Mouse (Mus musculus) megakaryocyte, embryonic 14.5 days (primary cell): ENCODE measurements around the gene 1700001J03Rik. TPM values are rescaled to one million over a fixed set of nuclear protein-coding genes. Genes with fewer than 3 reads are reported as not detected.
"Not testable (repeated sequence)": the region's sequence is repeated elsewhere in the genome, so short reads cannot be mapped to it uniquely, and the experiment has no call there.

Source experiments
- H3K27me3 ChIP-seq: replicated peaks from 2 replicates; pipeline ENCODE3; 2012; ENCODE audit warnings: inconsistent platforms
- H3K36me3 ChIP-seq: replicated peaks from 2 replicates; pipeline ENCODE3; 2012; ENCODE audit warnings: low read length, inconsistent platforms, mixed read lengths
- H3K4me1 ChIP-seq: 2 replicates; pipeline ENCODE4 v1.6.1; 2012; ENCODE audit warnings: inconsistent platforms
- H3K4me3 ChIP-seq: replicated peaks from 2 replicates; pipeline ENCODE3; 2012; ENCODE audit warnings: moderate library complexity, mild to moderate bottlenecking, inconsistent platforms
- H3K9me3 ChIP-seq: 2 replicates; pipeline ENCODE4 v1.6.1; 2012; ENCODE audit warnings: inconsistent platforms
- FLI1 ChIP-seq: IDR thresholded peaks from 2 replicates; pipeline ENCODE4 v1.6.1; 2012; ENCODE audit warnings: low read length, inconsistent platforms, mixed read lengths
- GATA1 ChIP-seq: IDR thresholded peaks from 3 replicates; pipeline ENCODE4 v1.6.1; 2012; ENCODE audit warnings: mixed read lengths, low read length, inconsistent platforms, borderline replicate concordance
- polyA plus RNA-seq: library from polyadenylated mRNA; stranded (reverse); fragments of >175 nt; gene quantifications from 2 replicates; pipeline ENCODE4 v1.2.3, GENCODE M21; 2012; ENCODE audit warnings: low replicate concordance; ENCODE audit not compliant: insufficient read depth

Gene 1700001J03Rik
- polyA plus RNA-seq, 1 experiment: not detected

DNA sequence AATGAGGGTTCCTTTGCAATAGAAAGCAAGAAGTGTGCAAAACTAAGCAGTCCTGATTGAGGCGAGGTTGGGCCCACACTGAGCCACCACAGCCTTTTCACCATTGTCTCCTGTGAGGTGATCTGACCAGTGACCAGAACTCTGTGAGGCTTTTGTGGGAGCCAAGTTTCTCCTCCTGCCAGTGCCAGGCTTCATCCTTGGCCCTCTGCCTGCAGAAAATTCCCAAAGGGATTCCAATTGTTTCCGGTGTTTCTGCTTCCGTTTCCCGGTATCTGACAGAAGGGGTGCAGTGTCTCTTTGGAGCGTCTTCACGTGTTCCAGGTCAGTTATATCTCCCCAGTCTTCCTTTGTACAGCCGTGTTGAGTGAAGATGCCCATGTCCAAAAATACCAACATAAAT is 3.6 kb upstream of the 1700001J03Rik start:
- H3K36me3 ChIP-seq: no peaks in the 10 kb centered on the region
- no peak overlapping the region for H3K4me3 ChIP-seq
- TF ChIP-seq FLI1: no peak
- TF ChIP-seq GATA1: no peak
- no peaks in the 10 kb centered on the region for H3K4me1 ChIP-seq
- H3K27me3 ChIP-seq: peaks cover under 1% of the 10 kb centered on the region
- no peaks in the 10 kb centered on the region for H3K9me3 ChIP-seq

DNA sequence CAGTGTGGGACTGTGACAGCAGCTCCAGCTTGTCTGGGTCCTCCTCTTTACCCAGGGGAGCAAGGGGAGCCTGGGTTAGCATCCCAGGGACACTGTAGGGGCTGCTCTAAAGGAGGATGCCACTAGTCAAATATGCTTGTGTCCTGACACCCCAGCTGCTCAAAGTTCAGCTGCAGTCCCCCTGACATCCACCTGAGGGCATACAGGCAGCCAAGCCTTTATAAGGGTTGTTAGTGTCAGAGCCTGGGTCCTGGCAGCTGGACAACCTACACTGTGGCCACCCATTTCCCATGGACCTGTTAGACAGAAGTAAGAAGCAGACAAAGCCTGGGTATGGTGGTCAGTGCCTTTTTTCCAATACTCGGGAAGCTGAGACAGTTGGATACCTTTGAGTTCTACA is 3.0 kb upstream of the 1700001J03Rik start:
- no peaks in the 10 kb centered on the region for H3K36me3 ChIP-seq
- H3K9me3 ChIP-seq: no peaks in the 10 kb centered on the region
- H3K4me3 ChIP-seq: no peak overlapping the region
- no peak for TF ChIP-seq GATA1
- no peak for TF ChIP-seq FLI1
- H3K4me1 ChIP-seq: no peaks in the 10 kb centered on the region
- H3K27me3 ChIP-seq: peaks cover 2% of the 10 kb centered on the region

DNA sequence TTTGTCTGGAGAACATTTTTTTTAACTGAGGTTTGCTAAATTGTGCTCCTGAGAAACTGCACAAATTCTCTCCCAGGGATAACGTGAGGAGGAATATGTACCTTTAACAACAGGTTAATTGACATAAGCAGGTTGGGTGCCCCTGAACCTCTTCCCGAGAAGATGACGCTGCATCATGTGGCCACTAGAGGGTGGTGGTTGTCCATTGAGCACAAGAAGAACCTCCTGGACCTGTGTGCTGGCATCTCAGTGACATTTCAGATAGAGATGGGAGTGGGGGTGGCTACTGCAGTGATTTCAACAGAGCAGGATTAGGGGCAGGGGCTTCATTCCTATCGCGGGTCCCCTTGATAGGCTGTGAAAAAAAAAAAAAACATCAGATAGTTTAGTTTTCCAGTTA is 2.3 kb upstream of the 1700001J03Rik start:
- not testable (repeated sequence) for H3K4me3 ChIP-seq, H3K27me3 ChIP-seq

DNA sequence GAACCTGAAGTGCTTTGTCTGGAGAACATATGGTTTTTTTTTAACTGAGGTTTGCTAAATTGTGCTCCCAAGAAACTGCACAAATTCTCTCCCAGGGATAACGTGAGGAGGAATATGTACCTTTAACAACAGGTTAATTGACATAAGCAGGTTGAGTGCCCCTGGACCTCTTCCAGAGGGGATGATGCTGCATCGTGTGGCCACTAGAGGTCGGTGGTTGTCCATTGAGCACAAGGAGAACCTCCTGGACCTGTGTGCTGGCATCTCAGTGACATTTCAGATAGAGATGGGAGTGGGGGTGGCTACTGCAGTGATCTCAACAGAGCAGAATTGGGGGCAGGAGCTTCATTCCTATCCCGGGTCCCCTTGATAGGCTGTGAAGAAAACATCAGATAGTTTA is 12.4 kb downstream of the 1700001J03Rik start:
- H3K9me3 ChIP-seq, H3K36me3 ChIP-seq, H3K4me3 ChIP-seq, H3K27me3 ChIP-seq, H3K4me1 ChIP-seq: not testable (repeated sequence)

More for the DNA sequence above, 2.3 kb upstream of the 1700001J03Rik start:
- not testable (repeated sequence) for H3K9me3 ChIP-seq, H3K4me1 ChIP-seq, H3K36me3 ChIP-seq

DNA sequence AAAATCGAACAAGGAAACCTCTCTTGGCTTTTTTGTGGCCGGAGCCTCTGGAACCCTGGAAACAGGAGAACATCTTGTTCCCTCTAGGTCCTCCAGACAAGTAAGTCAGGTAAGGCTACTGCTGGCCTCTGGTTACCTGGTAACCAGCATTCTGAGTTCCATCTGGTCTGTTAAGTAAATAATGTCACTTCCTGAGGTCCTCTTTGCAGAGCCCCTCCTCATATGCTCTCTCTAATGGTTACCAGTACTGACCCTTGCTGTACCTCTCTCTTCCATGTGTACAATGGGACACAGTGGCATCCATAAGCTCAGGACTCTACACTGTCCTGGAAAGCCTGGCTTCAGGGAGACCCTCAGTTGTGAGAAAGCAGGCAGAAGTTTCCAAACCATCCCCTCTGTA is 14.5 kb downstream of the 1700001J03Rik start, which contains the start of gene Gm6309:
Gene Gm6309, minus strand, starts transcription at position 101 of the 400 bp plus-strand sequence.
- not testable (repeated sequence) for H3K4me3 ChIP-seq, H3K9me3 ChIP-seq, H3K27me3 ChIP-seq, H3K36me3 ChIP-seq, H3K4me1 ChIP-seq

DNA sequence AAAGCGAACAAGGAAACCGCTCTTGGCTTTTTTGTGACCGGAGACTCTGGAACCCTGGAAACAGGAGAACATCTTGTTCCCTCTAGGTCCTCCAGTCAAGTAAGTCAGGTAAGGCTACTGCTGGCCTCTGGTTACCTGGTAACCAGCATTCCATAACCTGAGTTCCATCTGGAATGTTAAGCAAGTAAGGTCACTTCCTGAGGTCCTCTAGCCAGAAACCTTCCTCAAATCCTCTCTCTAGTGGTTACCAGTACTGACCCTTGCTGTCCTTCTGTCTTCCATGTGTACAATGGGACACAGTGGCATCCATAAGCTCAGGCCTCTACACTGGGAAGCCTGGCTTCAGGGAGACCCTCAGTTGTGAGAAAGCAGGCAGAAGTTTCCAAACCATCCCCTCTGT is 24.7 kb downstream of the 1700001J03Rik start, which contains the start of gene Gm5565:
Gene Gm5565, minus strand, starts transcription at position 101 of the 400 bp plus-strand sequence.
- H3K4me3 ChIP-seq, H3K36me3 ChIP-seq, H3K27me3 ChIP-seq, H3K9me3 ChIP-seq, H3K4me1 ChIP-seq: not testable (repeated sequence)

DNA sequence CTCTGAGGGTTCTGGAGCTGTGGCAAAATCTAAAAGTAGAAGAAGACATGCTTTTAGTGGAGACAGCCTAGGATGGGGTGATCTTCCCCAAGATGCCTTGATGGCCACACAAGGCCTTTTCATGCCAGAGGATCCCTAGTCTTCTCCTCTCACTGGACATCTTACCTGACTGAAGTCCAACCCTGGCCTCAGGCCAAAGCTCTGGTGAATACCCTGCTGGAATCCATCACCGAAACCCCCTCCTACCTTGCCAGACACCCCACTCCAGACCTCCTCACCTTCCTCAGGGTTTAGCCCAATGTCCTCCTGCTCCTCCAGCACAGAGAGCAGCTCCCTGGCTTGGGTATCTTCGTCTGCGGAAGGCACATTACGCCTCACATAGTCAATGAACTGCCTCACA is 26.8 kb downstream of the 1700001J03Rik start:
- not testable (repeated sequence) for H3K36me3 ChIP-seq, H3K9me3 ChIP-seq, H3K4me1 ChIP-seq, H3K27me3 ChIP-seq, H3K4me3 ChIP-seq

DNA sequence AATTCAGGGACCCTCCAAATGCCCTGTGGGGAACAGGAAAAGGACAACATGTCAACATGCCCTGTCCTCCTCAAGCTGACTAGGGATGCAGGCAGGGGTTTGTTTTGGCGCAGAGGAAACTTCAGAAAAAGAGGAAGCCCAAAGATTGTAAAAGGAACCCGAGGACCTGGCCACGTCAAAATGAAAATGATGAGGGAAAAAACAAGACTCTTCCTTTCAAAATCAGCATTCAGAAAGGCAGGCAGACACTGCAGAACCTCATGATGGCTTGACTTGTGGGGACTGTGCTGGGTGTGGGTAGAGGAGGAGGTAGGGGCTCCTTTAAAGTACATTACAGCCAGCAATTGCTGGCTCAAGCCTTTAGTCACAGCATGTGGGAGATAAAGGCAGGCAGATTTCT is 34.6 kb downstream of the 1700001J03Rik start:
- no peaks in the 10 kb centered on the region for H3K27me3 ChIP-seq
- H3K36me3 ChIP-seq: no peaks in the 10 kb centered on the region
- H3K4me3 ChIP-seq: no peak overlapping the region
- TF ChIP-seq FLI1 (no peak), GATA1 (no peak)
- H3K9me3 ChIP-seq: peaks cover 2% of the 10 kb centered on the region; the same call in 1 of the 2 replicates
- no peaks in the 10 kb centered on the region for H3K4me1 ChIP-seq

DNA sequence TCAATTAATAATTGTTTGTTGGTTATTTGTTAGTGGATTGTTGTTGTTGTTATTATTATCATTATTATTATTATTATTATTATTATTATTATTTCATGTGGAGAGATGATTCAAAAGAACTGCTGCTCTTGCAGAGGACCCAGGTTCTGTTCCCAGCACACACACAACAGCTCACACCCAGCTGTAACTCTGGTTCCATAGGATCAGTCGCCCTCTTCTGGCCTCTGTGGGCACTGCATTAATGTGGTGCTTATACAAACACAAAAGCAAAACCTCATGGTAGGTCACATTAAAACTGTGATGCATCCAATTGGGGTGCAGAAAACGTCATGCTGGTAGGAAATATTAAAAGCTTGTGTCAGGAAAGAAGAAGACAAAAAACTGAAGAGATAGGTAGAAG is 37.2 kb downstream of the 1700001J03Rik start:
- no peaks in the 10 kb centered on the region for H3K36me3 ChIP-seq
- no peaks in the 10 kb centered on the region for H3K27me3 ChIP-seq
- TF ChIP-seq GATA1: no peak
- H3K4me3 ChIP-seq: no peak overlapping the region
- H3K9me3 ChIP-seq: peaks cover 2% of the 10 kb centered on the region; the same call in 1 of the 2 replicates
- H3K4me1 ChIP-seq: no peaks in the 10 kb centered on the region

Other genes starting within 250 kb of the 1700001J03Rik start
- not detected in 2 replicates for gene Cyp3a25, start 175.7 kb downstream of the 1700001J03Rik start, polyA plus RNA-seq
- gene Cyp3a59, start 106.0 kb downstream of the 1700001J03Rik start, polyA plus RNA-seq: not detected in 2 replicates
- gene Gm5565, start 24.8 kb downstream of the 1700001J03Rik start, polyA plus RNA-seq: not detected in 2 replicates
- gene Gm6309, start 14.6 kb downstream of the 1700001J03Rik start, polyA plus RNA-seq: not detected in 2 replicates
- 8.2 and 8.3 TPM in 2 replicates for gene Rnf6, start 36.3 kb upstream of the 1700001J03Rik start, polyA plus RNA-seq
- 6.7 and 13.7 TPM in 2 replicates for gene Cdk8, start 45.9 kb upstream of the 1700001J03Rik start, polyA plus RNA-seq
- gene Wasf3, start 199.7 kb upstream of the 1700001J03Rik start, polyA plus RNA-seq: 0.04 and 1.1 TPM in 2 replicates